Mouse (Mus musculus): ENCODE results near the gene Nmral1. TPM values are rescaled to one million over a fixed set of nuclear protein-coding genes. Genes with fewer than 3 reads are reported as not detected.

Gene Nmral1
- polyA plus RNA-seq, 1 experiment from 2014 or later: 64.5 TPM

- Histone ChIP-seq H3K9me3 (no peaks in the 10 kb centered on the region), H3K9ac (no peak overlapping the region), H3K27ac (replicated peaks) (no peak overlapping the region), H3K4me1 (replicated peaks) (peaks cover 14% of the 10 kb centered on the region), H3K4me3 (no peak overlapping the region), H3K36me3 (peaks cover 17% of the 10 kb centered on the region), H3K4me2 (no peak overlapping the region), H3K27me3 (no peaks in the 10 kb centered on the region)
- WGBS: 92% methylated on average over 5 of the region's 5 CpGs
- no peak for ATAC-seq (ENCODE audit: low FRiP score, low read depth)
Measured at GRCm38 (mm10) chr16:4676836-4677235, 42.3 kb downstream of the Nmral1 start.

GRCm38 (mm10) chr16:4674091-4674490, 45.1 kb downstream of the Nmral1 start:
- ATAC-seq (ENCODE audit: low FRiP score, low read depth): no peak

GRCm38 (mm10) chr16:4670317-4670716, 48.8 kb downstream of the Nmral1 start:
- Histone ChIP-seq H3K9ac (no peak overlapping the region), H3K27me3 (no peaks in the 10 kb centered on the region), H3K4me3 (no peak overlapping the region), H3K4me2 (no peak overlapping the region), H3K36me3 (peaks cover 34% of the 10 kb centered on the region), H3K4me1 (replicated peaks) (no peaks in the 10 kb centered on the region), H3K9me3 (no peaks in the 10 kb centered on the region), H3K27ac (replicated peaks) (no peak overlapping the region)
- ATAC-seq (ENCODE audit: low FRiP score, low read depth): no peak
- 82% methylated on average over 5 of the region's 5 CpGs for WGBS

More at GRCm38 (mm10) chr16:4674091-4674490, 45.1 kb downstream of the Nmral1 start:
- peaks cover 14% of the 10 kb centered on the region for H3K4me1 ChIP-seq (replicated peaks)
- H3K9me3 ChIP-seq: no peaks in the 10 kb centered on the region
- H3K36me3 ChIP-seq: peaks cover 29% of the 10 kb centered on the region
- no peak overlapping the region for H3K27ac ChIP-seq (replicated peaks)
- H3K27me3 ChIP-seq: no peaks in the 10 kb centered on the region
- no peak overlapping the region for H3K4me3 ChIP-seq
- 86% methylated on average over 4 of the region's 4 CpGs for WGBS
- H3K4me2 ChIP-seq: no peak overlapping the region
- no peak overlapping the region for H3K9ac ChIP-seq

DNA sequence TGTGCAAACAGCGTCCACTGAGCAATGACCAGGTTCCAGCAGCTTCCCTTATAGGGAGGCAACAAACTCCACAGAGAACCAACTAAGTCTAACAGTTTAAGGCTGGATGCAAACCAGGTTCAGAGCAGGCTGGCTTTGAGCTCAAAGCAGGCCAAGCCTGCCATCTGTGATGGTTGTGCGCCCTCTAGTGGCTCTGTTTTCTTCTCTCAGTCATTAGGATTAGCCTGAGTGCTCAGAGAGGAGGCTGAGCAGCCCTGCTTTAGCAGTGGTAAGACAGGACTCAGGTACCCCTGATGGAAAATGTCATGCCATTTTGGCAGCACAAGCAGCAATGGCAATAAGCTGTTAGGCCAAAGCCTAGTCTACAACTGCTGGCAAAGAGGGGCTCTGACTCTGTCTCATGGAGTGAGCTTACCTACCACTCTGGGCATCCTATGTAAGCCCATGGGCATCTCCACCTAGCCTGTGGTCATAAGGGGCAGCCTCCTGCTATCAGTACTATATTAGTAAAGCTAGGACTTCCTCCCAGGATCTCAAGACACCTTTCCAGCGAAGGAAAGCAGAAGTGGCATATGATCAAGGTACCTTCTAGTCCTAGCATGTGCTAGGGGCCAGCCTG, 51.9 kb downstream of the Nmral1 start:
- Histone ChIP-seq H3K9me3 (no peaks in the 10 kb centered on the region), H3K4me3 (no peak overlapping the region), H3K4me2 (no peak overlapping the region), H3K36me3 (peaks cover 28% of the 10 kb centered on the region), H3K27ac (replicated peaks) (no peak overlapping the region), H3K9ac (no peak overlapping the region), H3K4me1 (replicated peaks) (no peaks in the 10 kb centered on the region), H3K27me3 (no peaks in the 10 kb centered on the region)
- WGBS: 35% methylated on average over 3 of the region's 3 CpGs
- peak; percentile 90; the same call in 1 of the 2 replicates for ATAC-seq (ENCODE audit: low FRiP score, low read depth)

- no peak overlapping the region for H3K27ac ChIP-seq (replicated peaks)
- no peak overlapping the region for H3K4me2 ChIP-seq
- no peak overlapping the region for H3K4me3 ChIP-seq
- H3K36me3 ChIP-seq: peaks cover 38% of the 10 kb centered on the region
- WGBS: 93% methylated on average over 2 of the region's 2 CpGs
- no peaks in the 10 kb centered on the region for H3K27me3 ChIP-seq
- no peak for ATAC-seq (ENCODE audit: low FRiP score, low read depth)
- no peak overlapping the region for H3K9ac ChIP-seq
- no peaks in the 10 kb centered on the region for H3K4me1 ChIP-seq (replicated peaks)
- H3K9me3 ChIP-seq: no peaks in the 10 kb centered on the region
Measured at GRCm38 (mm10) chr16:4665726-4666125, 53.4 kb downstream of the Nmral1 start.

DNA sequence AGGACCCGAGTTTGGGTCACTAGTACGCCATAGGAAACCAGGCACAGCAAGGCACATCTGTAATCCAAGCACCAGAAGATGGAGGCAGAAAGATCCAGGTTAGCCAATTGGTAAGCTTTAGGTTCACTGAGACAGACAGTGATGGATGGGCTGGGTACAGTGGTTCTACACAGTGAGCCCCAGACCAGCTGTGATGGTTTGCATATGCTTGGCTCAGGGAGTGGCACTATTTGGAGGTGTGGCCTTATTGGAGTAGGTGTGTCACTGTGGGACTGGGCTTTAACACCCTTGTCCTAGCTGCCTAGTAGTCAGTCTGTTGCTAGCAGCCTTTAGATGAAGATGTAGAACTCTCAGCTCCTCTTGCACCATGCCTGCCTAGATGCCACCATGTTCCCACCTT, 55.4 kb downstream of the Nmral1 start:
- Histone ChIP-seq H3K4me3 (no peak overlapping the region), H3K9me3 (no peaks in the 10 kb centered on the region), H3K27ac (replicated peaks) (no peak overlapping the region), H3K36me3 (peaks cover 27% of the 10 kb centered on the region), H3K4me2 (no peak overlapping the region), H3K4me1 (replicated peaks) (peaks cover 7% of the 10 kb centered on the region), H3K27me3 (no peaks in the 10 kb centered on the region), H3K9ac (no peak overlapping the region)
- ATAC-seq (ENCODE audit: low FRiP score, low read depth): no peak
- WGBS: 86% methylated on average over 2 of the region's 2 CpGs

DNA sequence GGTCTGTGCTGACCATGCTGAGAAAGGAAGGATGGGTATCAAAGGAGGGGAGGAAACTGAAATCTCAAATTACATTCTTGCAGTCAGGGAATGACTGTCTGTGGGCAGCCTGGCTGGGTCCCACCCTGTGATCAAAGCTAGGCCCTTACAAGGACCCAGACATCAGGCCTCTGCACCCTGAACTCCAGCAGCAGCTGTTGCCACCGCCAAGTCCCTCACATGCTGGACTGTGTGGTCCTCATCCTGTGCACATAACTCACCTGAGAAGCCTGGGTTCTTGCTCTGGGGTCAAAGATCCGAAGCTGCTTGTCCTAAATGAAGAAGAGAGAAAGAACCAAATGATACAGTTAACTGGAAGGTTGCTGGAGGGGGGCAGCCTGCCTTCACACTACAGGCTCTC, 57.6 kb downstream of the Nmral1 start:
- no peak for ATAC-seq (ENCODE audit: low FRiP score, low read depth)
- 78% methylated on average over 2 of the region's 2 CpGs for WGBS

More for the DNA sequence above, 57.6 kb downstream of the Nmral1 start:
- Histone ChIP-seq H3K4me3 (no peak overlapping the region), H3K9ac (no peak overlapping the region), H3K36me3 (peaks cover 23% of the 10 kb centered on the region), H3K4me2 (no peak overlapping the region), H3K27me3 (no peaks in the 10 kb centered on the region), H3K9me3 (no peaks in the 10 kb centered on the region), H3K27ac (replicated peaks) (no peak overlapping the region), H3K4me1 (replicated peaks) (peaks cover 8% of the 10 kb centered on the region)

Other genes with a start within 250 kb of the Nmral1 start
- 21.4 and 22.9 TPM in 2 replicates for gene Srl, start 177.5 kb downstream of the Nmral1 start, polyA plus RNA-seq (2015; fragmentation: Nextera tagmentation; extraction: Ambion mirVana)
- 7.2 and 8.2 TPM in 2 replicates for gene Tfap4, start 159.5 kb downstream of the Nmral1 start, polyA plus RNA-seq (2015; fragmentation: Nextera tagmentation; extraction: Ambion mirVana)
- 17.0 and 19.7 TPM in 2 replicates for gene Glis2, start 124.6 kb downstream of the Nmral1 start, polyA plus RNA-seq (2015; fragmentation: Nextera tagmentation; extraction: Ambion mirVana)
- gene Pam16, start 94.4 kb downstream of the Nmral1 start, polyA plus RNA-seq (2015; fragmentation: Nextera tagmentation; extraction: Ambion mirVana): 161 and 170 TPM in 2 replicates
- gene Vasn, start 79.4 kb downstream of the Nmral1 start, polyA plus RNA-seq (2015; fragmentation: Nextera tagmentation; extraction: Ambion mirVana): 5.9 and 6.4 TPM in 2 replicates
- 63.7 and 63.9 TPM in 2 replicates for gene Dnaja3, start 79.4 kb downstream of the Nmral1 start, polyA plus RNA-seq (2015; fragmentation: Nextera tagmentation; extraction: Ambion mirVana)
- 32.8 and 37.2 TPM in 2 replicates for gene Coro7, start 39.6 kb downstream of the Nmral1 start, polyA plus RNA-seq (2015; fragmentation: Nextera tagmentation; extraction: Ambion mirVana)
- 108 and 109 TPM in 2 replicates for gene Hmox2, start 7.0 kb upstream of the Nmral1 start, polyA plus RNA-seq (2015; fragmentation: Nextera tagmentation; extraction: Ambion mirVana)
- gene Cdip1, start 70.9 kb upstream of the Nmral1 start, polyA plus RNA-seq (2015; fragmentation: Nextera tagmentation; extraction: Ambion mirVana): 125 and 134 TPM in 2 replicates
- gene 4930562C15Rik, start 116.1 kb upstream of the Nmral1 start, polyA plus RNA-seq (2015; fragmentation: Nextera tagmentation; extraction: Ambion mirVana): 0.26 and 0.43 TPM in 2 replicates
- 51.1 and 69.2 TPM in 2 replicates for gene Ubald1, start 161.0 kb upstream of the Nmral1 start, polyA plus RNA-seq (2015; fragmentation: Nextera tagmentation; extraction: Ambion mirVana)
- gene Mgrn1, start 166.9 kb upstream of the Nmral1 start, polyA plus RNA-seq (2015; fragmentation: Nextera tagmentation; extraction: Ambion mirVana): 118 and 126 TPM in 2 replicates
- gene Nudt16l1, start 219.4 kb upstream of the Nmral1 start, polyA plus RNA-seq (2015; fragmentation: Nextera tagmentation; extraction: Ambion mirVana): 128 and 130 TPM in 2 replicates
- 71.4 and 71.9 TPM in 2 replicates for gene Anks3, start 244.8 kb upstream of the Nmral1 start, polyA plus RNA-seq (2015; fragmentation: Nextera tagmentation; extraction: Ambion mirVana)

Data from hindbrain, embryonic 15.5 days (tissue).